Mouse (Mus musculus): Measurements from ENCODE around the gene Cebpe.

The Cebpe gene

DNA sequence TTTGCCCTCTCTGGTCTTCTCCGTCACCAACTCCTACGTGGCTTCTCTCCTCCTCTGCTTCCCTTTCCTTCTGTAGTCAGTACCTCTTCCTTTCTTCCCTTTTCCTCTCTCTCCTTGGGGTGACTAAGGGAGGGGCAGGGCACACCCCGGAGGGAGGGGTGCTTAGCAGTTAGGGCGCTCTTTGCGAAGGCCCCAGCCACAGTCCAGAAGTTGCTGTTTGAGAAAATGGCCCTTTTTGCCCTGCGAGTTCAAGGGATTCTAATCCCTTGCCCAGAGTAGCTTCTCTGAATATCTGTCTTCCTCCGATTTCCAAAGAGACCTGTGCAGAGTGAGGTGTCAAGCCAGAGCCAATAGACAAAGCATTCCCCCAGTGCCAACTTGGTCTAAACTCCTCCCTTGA, at the start of gene Cebpe:
Gene Cebpe, minus strand, starts transcription at position 101 of the 400 bp plus-strand sequence.
- no peak for DNase-seq

DNA sequence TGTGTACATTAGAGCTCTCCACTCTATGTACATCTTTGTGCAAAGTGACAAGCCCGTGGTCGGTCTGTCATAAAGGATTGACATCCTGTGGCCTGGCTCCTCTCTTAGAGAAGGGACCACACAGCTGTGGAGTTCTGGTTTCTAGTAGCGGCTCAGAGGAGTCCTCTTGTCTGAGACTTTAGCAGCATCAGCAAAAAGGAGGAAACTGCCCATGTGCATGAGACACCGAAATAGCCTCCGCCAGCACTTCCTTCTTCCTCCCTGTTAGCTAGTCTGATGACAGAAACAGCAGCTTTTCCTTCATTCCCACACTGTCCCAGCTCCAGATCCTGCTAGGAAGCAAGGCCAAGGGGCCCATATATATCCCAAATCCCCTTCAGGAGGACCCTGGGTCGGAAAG, 44.4 kb upstream of the Cebpe start:
- no peak for DNase-seq

DNA sequence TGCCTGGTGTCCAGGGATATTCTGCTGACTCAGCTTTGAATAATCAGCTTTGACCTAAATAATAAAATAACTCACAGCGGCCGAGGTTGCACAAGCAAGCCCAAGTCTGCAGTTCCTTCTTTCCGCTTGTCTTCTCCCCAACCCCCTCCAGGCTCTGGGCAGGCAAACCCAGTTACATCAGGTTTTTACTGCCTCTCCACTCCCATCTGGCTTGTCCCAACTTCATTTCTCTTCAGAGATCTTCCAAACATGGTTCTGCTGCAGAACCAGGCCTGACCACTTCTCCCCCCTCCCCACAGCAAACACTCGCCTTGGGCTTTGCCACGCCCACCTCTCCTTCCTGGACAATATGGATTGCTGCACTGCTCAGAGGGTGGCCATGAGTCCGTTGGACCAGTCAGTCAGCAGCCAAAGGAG, 42.6 kb upstream of the Cebpe start:
- no peak for DNase-seq

DNA sequence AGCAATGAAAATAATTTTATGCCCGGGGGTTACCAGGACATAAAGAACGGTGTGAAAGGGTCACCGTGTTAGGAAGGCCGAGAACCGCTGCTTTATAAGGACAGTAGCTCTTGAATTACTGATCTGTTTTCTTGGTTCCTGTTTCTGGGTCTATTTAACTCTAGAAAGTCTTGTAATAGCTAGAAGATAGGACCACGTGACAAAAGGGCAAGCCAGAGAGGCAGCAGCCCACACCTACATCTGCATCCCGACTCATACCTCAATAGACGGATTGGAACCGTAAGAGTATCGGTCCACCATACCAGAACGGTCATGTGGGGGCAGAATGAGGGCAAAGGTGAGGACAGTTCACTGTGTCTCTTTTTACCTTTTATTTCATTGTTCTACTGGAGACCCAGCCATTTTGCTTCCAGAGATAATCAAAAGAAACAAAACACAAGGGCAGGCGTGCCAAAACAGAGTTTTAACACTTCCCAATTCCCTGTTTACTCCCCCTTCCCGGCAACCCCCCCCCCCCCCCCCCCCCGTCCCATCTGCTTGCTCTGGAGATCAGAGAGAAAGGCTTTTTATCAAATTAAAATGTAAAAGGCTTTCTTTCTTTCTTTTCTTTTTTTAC, 42.1 kb upstream of the Cebpe start:
- no peak for DNase-seq

DNA sequence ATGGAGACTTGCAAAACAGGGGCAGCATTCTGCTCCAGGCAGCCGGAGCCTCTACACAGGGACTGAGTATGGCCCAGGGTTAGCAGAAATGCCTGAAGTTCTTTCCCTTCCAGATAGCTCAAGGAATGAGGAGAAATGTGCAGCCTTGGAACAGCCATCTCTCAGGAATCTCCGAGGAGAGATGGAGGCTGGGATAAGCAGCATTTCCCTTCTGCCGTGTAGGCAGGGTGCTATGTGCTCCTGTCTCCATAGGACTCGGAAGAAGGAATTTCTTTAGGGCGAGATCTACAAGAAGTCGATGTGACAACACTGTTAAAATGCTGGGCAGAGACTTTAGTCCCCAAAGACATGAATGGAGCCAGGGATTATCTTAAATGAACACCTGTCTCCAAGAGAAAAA, 41.0 kb upstream of the Cebpe start:
- no peak for DNase-seq

DNA sequence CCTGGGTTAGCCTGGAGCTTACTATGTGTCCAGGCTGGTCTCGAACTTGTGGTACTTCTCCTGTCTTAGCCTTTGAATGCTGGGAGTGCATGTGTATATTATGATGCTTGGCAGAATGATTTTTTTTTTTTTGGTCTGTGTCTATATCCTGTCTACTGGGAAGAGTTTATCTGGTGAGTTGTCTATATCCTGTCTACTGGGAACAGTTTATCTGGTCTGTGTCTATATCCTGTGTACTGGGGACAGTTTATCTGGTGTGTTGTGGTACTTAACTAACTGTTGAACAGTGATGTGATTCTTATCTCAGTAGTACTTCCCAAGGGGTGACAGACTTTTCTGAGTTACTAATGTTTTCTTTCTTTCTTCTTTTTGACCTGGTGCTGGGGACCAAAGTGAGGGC, 39.8 kb upstream of the Cebpe start:
- DNase-seq = no peak

DNA sequence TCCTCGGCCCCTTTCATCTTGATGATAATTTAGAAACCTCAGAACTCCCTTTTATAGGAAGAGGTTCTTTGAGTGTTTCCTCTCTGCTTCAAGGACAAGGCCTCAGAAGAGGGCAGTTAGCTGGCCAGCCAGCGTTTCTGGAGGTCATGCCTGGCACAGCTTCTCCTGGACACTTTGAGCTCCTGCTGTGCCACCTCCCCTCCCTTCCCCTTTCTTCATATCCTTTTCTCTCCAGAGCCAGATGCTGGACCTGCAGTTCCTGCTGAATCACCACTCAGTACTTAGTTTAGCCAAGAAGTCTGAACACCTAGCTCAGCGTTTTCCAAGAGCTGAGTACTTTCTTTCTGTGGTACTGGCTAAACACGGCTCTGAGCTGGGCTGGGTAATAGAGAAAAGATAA, 37.3 kb upstream of the Cebpe start:
- DNase-seq = no peak

DNA sequence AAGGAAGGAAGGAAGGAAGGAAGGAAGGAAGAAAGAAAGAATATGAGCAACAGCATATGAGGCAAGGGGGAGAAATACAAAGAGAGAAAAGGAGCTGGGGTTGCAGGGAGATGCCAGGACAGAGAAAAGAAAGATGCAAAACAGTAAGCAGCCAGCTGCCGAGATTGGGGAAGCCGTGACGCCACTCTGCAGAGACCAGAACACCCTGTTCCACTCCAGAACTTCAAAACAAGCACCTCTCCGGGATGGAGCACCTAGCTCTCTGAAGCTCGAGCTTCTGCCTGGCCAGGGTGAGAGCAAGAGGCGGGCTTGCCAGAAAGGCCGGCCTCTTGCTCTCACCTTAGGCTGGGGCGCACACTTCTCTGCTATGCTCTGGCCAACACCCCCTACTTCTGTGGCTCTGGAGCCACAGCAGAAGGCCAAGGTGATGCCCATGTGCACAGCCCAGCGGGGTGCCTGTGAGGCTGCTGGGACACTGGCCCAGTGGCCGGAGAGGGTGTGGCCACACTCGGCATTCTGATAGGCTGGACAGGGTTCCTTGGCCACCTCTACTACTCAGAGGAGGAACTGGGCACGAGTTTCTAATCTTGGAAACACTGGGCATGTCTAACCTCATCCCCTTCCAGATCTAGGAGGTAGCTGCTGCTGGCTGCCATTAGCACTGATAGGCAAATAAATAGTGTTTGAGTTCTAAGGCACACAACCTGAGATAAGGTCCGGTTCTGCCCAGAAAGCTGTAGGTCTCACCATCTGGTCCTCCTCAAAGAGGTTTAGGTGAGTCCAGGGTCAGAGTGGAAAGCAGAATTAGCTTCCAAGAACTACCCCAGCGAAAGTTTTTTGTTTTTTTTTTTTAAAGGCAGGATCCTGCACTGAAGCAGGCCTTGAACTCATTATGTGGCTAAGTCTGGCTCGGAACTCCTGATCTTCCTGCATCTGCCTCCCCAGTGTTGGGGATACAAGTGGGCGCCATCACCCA, 36.3 kb upstream of the Cebpe start:
- DNase-seq = peak; percentile 93

DNA sequence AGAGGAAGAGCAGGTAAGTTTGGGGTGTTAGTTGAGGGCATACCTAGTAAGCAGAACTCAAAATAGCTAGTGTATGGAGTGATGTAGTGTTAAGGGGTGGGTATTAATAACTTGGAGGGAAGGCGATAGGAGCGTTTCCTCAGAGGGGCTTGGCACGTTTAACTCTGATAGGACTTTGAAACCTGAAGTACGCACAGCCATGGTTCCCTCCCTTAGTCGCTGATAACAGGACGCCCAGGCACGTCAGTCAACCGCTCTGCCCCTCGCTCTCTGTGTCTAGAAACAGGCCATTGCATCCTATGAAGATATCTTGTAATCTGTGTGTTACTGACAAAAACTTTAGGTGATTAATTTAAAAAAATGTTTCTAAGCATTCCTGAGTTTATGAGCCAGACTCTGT, 34.1 kb upstream of the Cebpe start:
- DNase-seq = no peak

DNA sequence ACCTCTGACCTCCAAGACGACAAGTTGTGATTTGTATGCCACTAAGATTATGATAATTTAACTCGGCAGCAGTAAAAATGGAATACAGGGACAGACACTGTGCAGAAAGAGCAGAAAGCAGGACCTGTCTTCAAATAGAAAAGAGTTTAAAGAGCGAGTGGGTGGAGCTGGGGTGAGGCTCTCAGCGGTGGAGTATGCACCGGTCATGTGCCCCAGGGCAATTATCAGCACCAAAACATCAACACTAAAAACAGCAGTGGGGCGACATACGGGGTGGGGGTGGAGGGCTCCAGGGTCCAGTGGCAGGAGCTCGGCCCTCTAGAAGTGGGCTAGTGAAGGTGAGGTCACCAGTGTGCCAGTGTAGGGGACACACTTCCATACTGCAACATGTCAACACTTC, 32.5 kb upstream of the Cebpe start:
- DNase-seq = no peak

DNA sequence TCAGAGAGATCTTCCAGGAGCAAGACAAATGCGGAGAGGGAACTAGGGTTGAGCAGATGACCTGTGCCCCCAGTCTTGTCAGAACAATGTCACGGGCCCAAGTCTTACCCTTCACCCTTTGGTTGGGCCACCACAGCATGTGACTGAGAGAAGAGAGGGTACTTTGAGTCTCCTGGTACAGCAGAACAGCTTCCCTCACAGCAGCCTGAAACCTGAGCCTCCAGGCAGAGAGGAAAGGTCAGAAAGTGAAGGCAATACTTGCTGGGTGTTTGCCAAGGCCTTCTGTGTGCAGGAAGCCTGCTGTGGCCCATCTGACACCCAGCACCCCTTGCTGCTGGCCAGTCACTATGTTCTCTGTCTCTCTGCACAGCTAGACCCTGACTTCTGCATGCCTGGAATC, 30.4 kb upstream of the Cebpe start:
- DNase-seq = no peak

DNA sequence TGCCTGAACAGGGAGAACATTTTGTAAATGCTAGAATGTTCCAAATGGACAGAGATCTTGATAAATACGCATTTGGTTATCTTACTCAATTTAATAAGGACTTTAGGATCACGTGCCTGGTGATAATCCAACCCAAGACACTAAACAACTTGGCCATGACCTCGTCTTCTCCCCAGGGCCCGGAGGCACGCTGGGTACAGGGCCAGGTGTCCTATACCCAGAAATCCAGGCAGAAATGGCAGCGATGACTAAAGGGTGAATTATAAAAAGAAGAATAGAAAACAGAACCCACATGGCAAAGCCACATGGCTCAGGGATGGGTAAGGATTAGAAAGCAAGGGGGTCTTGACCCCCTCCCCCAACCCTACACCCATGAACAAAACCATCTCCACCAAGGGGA, 29.7 kb upstream of the Cebpe start:
- DNase-seq = no peak

DNA sequence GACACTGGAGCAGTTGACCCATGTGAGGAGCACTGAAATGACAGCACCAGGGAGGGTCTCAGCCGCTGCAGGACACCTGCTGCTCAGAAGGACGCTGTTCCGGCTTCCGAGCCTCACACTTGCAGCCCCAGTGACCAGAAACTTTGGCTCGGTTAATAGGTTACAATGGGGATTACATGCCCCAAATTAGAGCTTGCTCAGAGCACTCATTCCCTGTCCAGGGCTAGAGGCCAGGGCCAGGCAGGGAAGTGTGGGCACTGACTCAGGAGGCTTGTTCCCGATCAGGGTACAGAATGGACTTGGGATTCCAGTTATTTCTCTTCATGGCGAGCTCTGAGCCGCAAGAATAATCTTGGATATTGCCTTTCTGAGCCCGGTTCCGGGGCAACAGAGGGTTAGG, 25.7 kb upstream of the Cebpe start:
- DNase-seq = no peak

DNA sequence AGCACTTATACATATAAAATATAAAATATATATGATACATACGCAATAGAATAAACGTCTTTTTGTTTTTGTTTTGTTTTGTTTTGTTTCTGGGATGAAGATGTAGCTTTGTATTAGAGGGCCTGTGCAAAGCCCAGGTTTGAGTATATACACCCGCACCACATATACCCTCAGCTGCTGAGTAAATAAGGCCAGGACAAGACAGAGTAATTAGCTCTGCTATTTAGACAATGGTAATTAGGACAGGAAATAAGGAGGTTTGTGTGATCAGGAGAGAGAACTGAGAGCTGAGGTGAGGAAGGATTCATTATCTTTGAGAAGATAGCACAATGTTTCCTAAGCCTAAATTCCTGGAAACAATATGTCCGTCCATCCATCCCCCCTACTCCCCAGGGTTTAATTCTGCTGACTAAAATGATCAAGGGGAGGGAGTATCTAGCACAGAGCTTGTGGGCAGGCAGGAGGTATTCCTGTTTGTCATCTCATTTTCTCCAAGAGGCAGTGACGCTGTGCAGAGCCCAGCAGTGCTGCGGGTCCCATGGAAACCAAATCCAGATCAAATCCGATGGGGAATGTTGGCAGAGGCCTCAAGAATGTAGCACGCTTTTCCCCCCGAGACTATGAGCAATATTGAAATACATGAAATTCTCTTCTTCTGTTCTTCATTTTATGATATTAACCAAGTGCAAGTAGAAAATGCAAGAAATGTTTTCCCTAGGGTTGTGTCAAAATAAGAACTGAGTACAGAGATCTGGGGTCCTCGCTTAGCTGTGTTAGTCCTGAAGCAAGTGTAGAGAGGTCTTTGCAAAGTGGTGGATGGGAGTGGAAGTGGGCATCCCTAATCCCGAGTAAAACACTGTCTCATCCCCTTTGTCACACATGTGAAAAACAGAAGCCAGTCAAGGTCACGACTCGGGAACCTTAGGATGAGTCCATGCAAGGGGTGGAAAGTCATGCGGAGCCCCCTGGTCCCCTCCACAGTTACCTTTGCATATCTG, 24.9 kb upstream of the Cebpe start:
- no peak for DNase-seq

DNA sequence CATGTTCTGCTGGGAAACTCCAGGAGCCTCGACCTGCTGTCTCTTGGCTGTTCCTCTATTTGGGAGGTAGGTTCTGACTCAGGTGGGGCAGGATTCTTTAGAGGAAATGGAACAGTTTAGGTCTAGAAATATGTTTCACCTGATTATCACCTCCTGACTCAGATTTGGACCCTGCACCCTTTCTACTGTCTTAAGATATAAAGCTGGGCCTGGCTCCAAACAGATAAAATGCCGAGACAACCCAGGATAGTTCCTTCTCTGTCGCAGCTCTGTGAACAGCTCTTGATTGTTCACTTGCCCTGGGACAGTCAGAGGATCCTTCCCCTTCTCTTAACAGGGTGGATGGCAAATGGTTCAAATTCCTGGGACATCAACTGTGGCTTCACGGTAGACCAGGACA, 23.2 kb upstream of the Cebpe start:
- no peak for DNase-seq

DNA sequence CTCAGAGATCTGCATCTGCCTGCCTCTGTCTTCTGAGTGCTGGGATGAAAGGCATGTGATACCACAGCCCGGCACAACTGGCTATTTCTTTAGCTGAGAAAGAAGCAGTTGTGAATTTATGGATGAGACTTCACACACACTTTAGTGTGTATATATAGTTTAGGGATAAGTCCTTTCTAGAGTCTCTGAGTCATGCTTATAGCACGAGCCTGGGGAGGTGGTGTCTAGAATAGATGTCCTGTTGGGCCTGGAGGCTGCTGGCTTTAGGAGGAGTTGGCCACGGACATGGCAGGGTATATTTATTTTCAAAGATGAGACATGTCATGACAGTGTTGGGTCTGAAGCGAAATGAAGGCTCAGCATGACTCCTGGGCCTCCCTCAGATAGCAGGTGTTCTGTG, 22.0 kb upstream of the Cebpe start:
- no peak for DNase-seq

DNA sequence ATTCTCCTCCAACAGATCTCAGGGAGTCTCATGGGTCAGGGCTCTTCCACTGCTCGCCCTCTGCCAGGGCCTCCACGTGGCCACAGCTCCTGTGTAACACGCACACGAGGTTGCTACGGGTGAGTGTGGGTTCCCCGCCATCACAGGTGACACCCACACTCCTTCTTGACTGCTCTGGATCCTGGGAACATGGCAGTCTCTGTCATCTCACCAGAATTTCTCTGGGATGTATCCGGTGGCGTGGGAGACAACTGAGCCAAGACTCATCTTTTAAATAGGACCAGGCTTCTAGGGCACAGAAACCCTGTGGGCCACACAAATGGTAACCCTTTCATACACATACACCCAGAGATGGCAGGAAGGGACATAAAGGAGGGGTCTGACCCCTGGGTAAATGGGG, 20.2 kb upstream of the Cebpe start:
- no peak for DNase-seq

DNA sequence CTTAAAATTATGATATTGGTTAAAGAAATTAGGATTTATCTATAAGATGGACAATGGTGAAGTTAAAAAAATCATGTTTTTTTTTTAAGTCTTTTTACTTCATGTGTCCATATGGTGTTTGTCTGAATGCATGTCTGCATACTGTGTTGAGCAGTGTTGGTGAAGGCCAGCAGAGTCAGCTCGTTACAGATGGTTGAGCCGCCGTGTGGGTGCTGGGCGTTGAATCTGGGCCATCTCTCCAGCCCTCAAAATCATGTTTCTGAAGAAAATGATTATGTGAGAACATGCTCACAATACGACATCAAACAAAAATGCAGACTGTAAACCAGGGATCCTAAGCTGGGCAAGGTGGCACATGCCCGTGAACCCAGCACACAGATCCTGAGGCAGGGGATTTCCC, 18.3 kb upstream of the Cebpe start:
- no peak for DNase-seq

DNA sequence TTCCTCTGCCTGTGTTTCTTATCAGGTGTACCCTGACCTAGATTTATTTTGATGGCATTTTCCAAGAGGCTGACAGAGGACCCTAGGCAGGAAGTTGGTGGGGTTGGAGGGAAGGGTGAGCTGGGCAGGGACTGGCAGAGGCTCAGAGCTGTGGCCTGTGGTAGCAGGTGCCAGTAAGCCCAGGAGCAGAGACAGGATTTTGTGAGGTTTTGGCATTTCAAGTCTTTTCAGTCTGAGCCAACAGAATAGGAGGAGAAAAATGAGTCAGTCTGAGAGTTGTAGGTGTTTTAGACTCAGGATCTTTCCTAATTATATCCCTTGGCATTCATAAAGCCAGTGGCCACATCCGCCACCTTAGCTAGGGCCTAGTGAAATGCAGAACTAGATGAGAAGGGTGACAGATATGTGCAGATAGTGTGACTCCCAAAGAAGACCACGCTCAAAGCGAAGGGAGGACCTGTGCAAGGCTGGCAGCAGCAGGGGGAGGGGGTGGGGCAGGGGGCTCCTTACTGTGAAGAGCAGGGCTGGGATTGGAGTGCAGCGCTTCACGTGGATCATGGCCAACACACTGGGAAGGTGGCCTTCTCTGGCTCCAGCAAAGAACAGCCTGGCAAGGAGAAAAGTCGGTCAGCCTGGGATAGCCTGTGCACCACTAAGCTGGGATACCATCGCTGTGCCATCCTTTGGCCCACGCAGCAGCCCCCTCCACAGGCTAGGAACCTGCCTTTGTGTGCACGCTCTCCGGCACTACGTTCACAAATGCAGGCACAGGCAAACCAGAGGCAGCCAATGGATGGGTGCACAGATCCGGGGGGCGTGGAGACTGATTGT, 17.1 kb upstream of the Cebpe start:
- no peak for DNase-seq

DNA sequence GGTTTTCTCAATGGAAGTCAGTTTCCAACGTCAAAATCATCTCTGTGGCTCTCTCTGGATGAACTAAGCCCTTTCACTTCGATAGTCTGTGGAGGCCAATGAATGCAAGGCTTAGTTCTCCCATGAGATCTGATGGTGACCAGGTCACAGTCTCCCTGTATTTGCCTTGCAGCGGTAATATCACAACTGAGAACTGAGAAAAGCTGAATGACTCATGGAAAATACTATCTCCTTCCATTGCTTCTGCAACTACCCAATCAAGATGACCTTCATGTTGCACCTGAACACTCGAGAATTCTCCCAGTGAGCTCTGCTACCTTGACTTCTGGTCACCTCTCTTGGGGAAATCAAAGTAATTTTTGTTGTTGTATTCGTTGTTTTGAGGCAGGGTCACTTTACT, 15.6 kb upstream of the Cebpe start:
- DNase-seq = no peak

DNA sequence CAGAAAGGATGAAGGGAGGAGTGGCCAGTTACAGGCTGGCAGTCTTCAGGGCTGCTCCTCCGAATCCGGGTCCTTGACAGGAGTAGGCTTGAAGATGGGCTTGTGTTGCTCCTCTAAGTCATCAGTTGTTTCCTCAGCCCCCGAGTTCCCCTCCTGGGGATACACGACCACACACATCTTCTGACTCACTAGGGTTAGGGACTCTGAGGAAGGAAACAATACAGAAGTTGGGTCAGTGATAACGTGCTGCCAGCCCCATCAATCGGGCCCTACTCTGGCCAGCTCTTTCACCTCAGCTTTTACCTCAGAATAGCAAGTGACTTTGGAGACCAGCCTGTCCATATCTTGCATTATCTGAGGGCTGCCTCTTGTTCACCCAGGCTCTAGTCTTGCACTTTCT, 12.1 kb upstream of the Cebpe start:
- DNase-seq = no peak

DNA sequence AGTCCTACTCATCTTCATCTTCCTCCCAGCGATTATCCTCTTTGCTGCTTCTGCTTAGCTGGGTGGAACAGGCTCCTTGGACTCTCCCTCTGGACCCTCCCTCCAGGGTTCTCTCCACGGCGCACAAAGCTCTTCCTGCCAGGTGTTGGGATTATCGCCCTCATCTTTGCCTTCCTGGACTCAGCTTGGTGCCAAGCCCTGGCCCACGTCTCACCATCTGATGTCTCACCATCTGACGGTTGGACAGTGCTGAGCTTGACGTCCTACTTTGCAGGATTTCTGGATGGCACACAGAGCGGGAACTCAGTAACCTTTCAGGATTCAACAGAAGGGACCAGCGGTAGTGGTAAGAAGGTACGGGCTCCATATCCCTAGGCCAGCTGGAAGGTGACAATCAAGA, 9.7 kb upstream of the Cebpe start:
- peak; percentile 51 for DNase-seq

All from cerebellum, adult 11 months (tissue).